Mouse (Mus musculus) neural tube, embryonic 14.5 days (tissue): ENCODE data around the gene Tspan9. TPM values are rescaled to one million over a fixed set of nuclear protein-coding genes. Genes with fewer than 3 reads are reported as not detected.

Experiments used
- ATAC-seq: fragments of 200-750 bp; cut with Nextera tagmentation; 2 replicates; pipeline ENCODE4 v1.8.0; 2017; ENCODE audit warnings: low read depth, mild to moderate bottlenecking, moderate TSS enrichment, moderate library complexity
- H3K27ac ChIP-seq: fragments of 300-500 bp; sonication (generic); 2 replicates; pipeline ENCODE4 v1.5.1; 2014; ENCODE audit warnings: low read depth, mild to moderate bottlenecking, control low read depth, low read length, moderate library complexity, mixed read lengths
- H3K27me3 ChIP-seq: fragments of 300-500 bp; sonication (generic); 2 replicates; pipeline ENCODE4 v1.6.1; 2014; ENCODE audit warnings: low read length; ENCODE audit not compliant: control insufficient read depth, insufficient read depth
- H3K36me3 ChIP-seq: fragments of 300-500 bp; sonication (generic); 2 replicates; pipeline ENCODE4 v1.6.1; 2014; ENCODE audit warnings: low read length, mixed read lengths; ENCODE audit not compliant: control insufficient read depth, insufficient read depth
- H3K4me1 ChIP-seq: fragments of 300-500 bp; sonication (generic); 2 replicates; pipeline ENCODE4 v1.6.1; 2014; ENCODE audit warnings: low read length; ENCODE audit not compliant: control insufficient read depth, insufficient read depth
- H3K4me2 ChIP-seq: fragments of 300-500 bp; sonication (generic); 2 replicates; pipeline ENCODE4 v1.6.1; 2014; ENCODE audit warnings: mild to moderate bottlenecking, low read depth, low read length, control low read depth
- H3K4me3 ChIP-seq: fragments of 300-500 bp; sonication (generic); 2 replicates; pipeline ENCODE4 v1.5.1; 2014; ENCODE audit warnings: low read depth, low read length, control low read depth, mixed read lengths
- H3K9ac ChIP-seq: fragments of 300-500 bp; sonication (generic); replicated peaks from 2 replicates; pipeline ENCODE4 v1.6.1; 2014; ENCODE audit warnings: low read depth, mild to moderate bottlenecking, control low read depth, low read length, mixed read lengths
- H3K9me3 ChIP-seq: fragments of 300-500 bp; sonication (generic); 2 replicates; pipeline ENCODE4 v1.6.1; 2016; ENCODE audit warnings: low read length; ENCODE audit not compliant: control insufficient read depth
- WGBS: fragments of 180-500 bp; shearing (Covaris S2); extraction: QIAGEN DNeasy Blood & Tissue Kit; methylation state at CpG from one replicate; pipeline ENCODE4 v1.1.7; 2014; 5-methylcytosine and 5-hydroxymethylcytosine counted together
- polyA plus RNA-seq: library from polyadenylated mRNA; unstranded; fragments of >200 nt; fragmentation: Nextera tagmentation; extraction: Ambion mirVana; gene quantifications from 2 replicates; pipeline ENCODE4 v1.2.1, GENCODE M21; 2014

Gene Tspan9
- polyA plus RNA-seq, 1 experiment from 2014 or later = 32.1 TPM

DNA sequence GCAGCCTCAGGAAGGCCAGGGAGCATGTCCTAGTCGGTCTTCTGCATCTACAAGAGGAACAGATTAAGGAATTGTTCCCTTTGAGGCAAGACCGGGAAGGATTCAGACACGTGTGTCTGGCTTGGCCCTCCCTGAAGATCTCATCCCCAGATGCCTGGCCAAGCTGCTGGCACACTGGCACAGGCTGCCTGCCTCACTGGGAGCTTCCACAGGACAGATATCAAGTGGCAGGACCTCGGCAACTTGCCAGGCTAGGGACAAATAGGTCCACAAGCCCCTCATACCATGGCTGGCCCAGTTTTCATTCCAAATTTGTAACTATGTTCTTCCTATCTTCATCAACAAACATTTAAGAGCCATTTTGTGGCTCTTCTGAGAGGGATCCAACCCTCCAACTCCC is 16.5 kb downstream of the Tspan9 start:
- Histone ChIP-seq H3K4me3 (no peak overlapping the region), H3K9ac (no peak overlapping the region), H3K9me3 (no peaks in the 10 kb centered on the region), H3K4me2 (no peak overlapping the region), H3K36me3 (no peaks in the 10 kb centered on the region), H3K27ac (no peak overlapping the region), H3K27me3 (no peaks in the 10 kb centered on the region), H3K4me1 (peaks cover 4% of the 10 kb centered on the region; the same call in 1 of the 2 replicates)
- ATAC-seq = no peak
- 73% methylated on average over 4 of the region's 4 CpGs for WGBS

DNA sequence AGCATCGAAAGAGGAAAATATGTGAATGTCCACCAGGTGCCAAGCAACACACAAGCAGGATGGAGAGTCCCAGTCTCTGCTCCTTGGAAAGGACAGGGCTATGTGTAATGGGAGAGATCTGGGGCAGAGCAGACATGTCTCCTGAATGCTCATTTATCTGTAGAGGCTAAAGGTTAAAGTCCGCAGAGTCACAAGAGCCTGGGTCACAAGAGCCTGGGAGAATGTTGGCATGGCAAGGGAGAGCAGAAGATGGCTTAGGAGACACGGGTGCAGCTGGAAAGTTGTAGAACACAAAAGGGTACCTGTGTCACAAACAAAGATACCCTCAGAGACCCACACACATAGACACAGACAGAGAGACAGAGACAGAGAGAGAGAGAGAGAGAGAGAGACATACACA is 17.9 kb downstream of the Tspan9 start:
- H3K9me3 ChIP-seq = no peaks in the 10 kb centered on the region
- no peaks in the 10 kb centered on the region for H3K27me3 ChIP-seq
- no peak overlapping the region for H3K4me2 ChIP-seq
- 86% methylated on average over 3 of the region's 3 CpGs for WGBS
- no peak for ATAC-seq
- H3K9ac ChIP-seq = no peak overlapping the region
- peaks cover 4% of the 10 kb centered on the region; the same call in 1 of the 2 replicates for H3K4me1 ChIP-seq
- H3K4me3 ChIP-seq = no peak overlapping the region
- H3K27ac ChIP-seq = no peak overlapping the region
- no peaks in the 10 kb centered on the region for H3K36me3 ChIP-seq

DNA sequence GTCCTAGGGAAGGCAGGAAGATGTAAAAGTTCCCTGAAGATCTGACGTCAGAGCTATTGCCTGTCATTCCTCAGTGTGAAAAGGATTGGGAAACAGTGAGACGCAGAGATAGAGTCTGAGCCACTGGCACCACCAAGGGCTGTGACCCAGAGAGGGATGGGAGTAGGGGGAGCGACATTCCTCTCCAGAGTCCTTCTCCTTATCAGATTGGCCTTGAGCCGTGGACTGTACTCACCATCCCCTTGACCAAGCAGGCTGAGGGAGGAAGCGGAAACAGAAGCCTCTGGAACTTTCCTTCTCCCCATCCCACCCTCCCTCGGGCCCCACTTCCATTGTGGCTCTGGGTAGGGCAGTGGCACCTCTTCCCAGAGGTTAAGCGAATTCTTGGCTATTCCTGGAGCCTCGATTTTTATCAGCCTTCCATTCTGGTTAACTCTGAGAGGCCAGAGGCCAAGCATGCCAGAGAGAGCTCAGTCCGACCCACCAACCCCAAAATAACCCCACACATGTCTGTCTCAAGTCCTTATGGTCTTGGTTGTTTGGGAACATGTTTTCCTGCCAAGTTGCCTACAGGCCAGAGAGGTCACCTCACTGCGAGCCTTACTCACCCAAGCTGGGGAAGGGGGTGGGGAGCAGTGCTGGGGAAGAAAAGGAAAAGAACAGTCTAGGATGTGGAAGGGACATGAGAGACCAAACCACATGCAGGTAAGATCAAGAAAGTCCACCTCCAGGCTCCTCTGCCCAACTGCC is 19.0 kb downstream of the Tspan9 start:
- Histone ChIP-seq H3K27me3 (no peaks in the 10 kb centered on the region), H3K36me3 (no peaks in the 10 kb centered on the region), H3K4me3 (no peak overlapping the region), H3K4me2 (no peak overlapping the region), H3K27ac (no peak overlapping the region), H3K4me1 (peaks cover 4% of the 10 kb centered on the region; the same call in 1 of the 2 replicates), H3K9me3 (no peaks in the 10 kb centered on the region), H3K9ac (no peak overlapping the region)
- no peak for ATAC-seq
- WGBS = 76% methylated on average over 10 of the region's 10 CpGs

DNA sequence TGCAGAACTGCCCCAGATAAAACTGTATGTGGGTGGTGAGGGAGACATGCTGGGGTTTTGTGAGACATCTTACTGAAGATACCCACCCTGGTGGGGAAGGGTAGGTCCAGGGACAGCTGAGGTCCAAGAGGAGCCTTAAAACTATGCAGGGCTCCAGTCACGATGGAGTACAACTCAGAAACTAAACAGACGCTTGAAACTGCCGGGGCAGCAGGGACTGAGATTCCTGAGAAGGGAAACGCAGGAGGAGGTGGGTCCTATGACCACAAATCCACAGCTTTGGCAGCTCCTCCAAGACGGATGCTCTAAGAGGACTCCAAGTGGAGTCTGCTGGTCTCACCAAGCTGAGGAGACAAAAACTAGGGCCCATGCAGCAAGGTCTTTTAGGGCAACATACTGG is 21.3 kb downstream of the Tspan9 start:
- Histone ChIP-seq H3K4me2 (no peak overlapping the region), H3K9me3 (no peaks in the 10 kb centered on the region), H3K4me3 (no peak overlapping the region), H3K9ac (no peak overlapping the region), H3K4me1 (no peaks in the 10 kb centered on the region), H3K36me3 (no peaks in the 10 kb centered on the region), H3K27ac (no peak overlapping the region), H3K27me3 (no peaks in the 10 kb centered on the region)
- no peak for ATAC-seq
- WGBS = 61% methylated on average over 5 of the region's 5 CpGs

DNA sequence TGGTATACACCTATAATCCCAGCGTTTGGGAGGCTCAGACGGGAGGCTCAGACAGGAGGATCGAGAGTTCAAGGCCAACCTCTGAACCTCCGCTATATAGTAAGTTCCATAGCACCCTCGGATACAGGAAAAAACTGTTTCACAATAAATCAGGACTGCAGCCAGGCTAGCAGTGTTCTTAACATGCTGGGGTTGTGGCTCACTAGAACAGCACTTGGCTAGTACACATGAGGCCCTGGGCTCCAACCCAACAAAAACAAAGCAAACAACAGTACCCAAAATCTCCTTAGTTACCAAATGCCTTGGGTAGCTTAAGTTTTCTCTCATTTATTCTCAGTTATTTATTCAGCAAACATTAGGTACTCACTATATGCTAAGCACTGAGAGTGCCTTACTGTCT is 21.7 kb downstream of the Tspan9 start:
- H3K27ac ChIP-seq = no peak overlapping the region

DNA sequence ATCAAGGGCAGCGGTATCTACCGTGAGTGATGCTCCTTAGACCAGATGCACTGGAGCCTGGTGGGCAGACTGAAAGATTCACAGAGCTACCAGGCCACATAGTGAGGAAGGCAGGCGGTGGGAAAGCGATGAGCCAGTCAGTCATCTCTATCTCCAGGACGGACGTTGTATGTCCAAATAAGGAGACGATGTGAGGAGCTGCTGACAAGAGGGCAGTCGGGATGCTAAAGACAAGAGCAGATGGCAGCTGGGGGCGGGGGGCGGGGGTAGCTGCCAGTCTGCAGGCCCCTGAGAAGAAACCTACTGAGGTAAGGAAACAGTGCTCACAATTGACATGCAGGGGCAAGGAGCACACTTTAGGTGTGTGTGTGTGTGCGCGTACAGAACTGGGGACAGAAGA is 22.6 kb downstream of the Tspan9 start:
- no peak overlapping the region for H3K4me2 ChIP-seq
- no peak for ATAC-seq
- 77% methylated on average over 12 of the region's 12 CpGs for WGBS
- H3K36me3 ChIP-seq = no peaks in the 10 kb centered on the region
- no peak overlapping the region for H3K27ac ChIP-seq
- no peaks in the 10 kb centered on the region for H3K9me3 ChIP-seq
- H3K4me1 ChIP-seq = no peaks in the 10 kb centered on the region
- no peak overlapping the region for H3K9ac ChIP-seq
- H3K27me3 ChIP-seq = no peaks in the 10 kb centered on the region
- H3K4me3 ChIP-seq = no peak overlapping the region

More for the DNA sequence above, 21.7 kb downstream of the Tspan9 start:
- Histone ChIP-seq H3K9me3 (no peaks in the 10 kb centered on the region), H3K4me1 (no peaks in the 10 kb centered on the region), H3K9ac (no peak overlapping the region), H3K36me3 (no peaks in the 10 kb centered on the region), H3K4me2 (no peak overlapping the region), H3K4me3 (no peak overlapping the region), H3K27me3 (no peaks in the 10 kb centered on the region)
- no peak for ATAC-seq
- 88% methylated on average over 5 of the region's 5 CpGs for WGBS

DNA sequence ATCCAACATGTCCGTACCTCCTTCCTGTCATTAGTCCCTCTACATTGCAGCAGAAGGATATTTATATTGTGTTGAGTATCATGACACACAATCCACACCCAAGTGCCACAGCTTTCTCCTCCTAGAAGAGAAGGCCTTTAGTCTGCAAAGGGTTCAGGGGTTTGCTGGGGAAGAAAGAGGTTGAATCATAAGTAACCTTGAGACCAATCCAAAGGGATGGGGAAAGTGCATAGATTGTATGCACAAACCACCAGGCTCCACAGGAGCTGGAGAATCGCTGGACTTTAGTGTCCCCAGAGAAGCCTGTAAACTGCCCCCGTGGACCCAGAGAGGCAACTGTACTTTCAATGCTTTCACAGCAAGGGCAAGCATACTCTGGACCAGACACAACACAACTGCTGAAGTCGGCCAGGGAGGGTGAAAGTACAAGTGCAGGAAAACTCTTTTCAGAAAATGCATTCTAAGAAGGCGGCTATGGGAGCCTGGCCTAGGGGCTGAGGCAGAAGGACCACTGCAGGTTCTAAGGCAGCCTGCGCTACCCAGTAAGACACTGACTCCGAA is 24.6 kb downstream of the Tspan9 start:
- H3K4me2 ChIP-seq = no peak overlapping the region
- ATAC-seq = no peak
- H3K36me3 ChIP-seq = no peaks in the 10 kb centered on the region
- no peaks in the 10 kb centered on the region for H3K9me3 ChIP-seq
- H3K4me1 ChIP-seq = no peaks in the 10 kb centered on the region
- no peak overlapping the region for H3K27ac ChIP-seq
- WGBS = 91% methylated on average over 7 of the region's 7 CpGs
- no peak overlapping the region for H3K4me3 ChIP-seq
- H3K9ac ChIP-seq = no peak overlapping the region
- no peaks in the 10 kb centered on the region for H3K27me3 ChIP-seq

DNA sequence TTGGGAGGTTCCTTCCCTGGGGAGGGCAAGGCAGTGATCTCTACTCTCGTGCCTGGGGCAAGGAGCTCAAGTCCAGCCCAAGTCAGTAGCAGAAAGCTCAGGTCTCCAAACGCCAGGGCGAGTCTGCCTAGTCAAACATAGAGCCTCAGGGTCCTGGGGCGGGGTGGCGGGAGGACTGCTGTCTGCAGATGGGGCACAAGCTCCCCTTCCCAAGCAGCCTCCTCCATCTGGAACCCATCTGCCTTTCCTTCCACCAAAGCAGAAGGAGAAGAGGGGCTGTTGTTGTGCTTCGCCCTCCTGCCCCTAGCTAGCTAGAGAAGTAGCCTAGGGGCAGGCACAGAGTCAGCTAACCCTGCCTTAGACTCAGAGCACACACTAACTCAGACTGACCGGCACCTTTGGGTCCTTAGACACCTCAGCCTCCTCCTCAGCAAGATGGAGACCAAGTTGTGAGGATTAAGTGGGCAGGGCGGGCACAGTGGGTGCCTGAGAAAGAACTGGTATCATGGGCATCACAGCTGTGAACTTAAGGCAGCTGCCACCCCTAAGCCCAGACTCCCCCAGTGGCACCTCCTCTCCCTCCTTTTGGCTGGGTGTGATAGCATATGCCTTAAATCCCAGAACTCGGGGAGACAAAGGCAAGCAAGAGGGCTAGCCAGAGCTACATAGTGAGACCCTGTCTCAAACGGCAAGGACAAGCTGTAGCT is 26.4 kb downstream of the Tspan9 start:
- 70% methylated on average over 10 of the region's 10 CpGs for WGBS
- no peak for ATAC-seq
- no peak overlapping the region for H3K4me2 ChIP-seq
- H3K4me3 ChIP-seq = no peak overlapping the region
- H3K27me3 ChIP-seq = no peaks in the 10 kb centered on the region
- H3K27ac ChIP-seq = no peak overlapping the region
- no peak overlapping the region for H3K9ac ChIP-seq
- no peaks in the 10 kb centered on the region for H3K36me3 ChIP-seq
- H3K4me1 ChIP-seq = peaks cover 9% of the 10 kb centered on the region; the same call in 1 of the 2 replicates
- H3K9me3 ChIP-seq = no peaks in the 10 kb centered on the region

DNA sequence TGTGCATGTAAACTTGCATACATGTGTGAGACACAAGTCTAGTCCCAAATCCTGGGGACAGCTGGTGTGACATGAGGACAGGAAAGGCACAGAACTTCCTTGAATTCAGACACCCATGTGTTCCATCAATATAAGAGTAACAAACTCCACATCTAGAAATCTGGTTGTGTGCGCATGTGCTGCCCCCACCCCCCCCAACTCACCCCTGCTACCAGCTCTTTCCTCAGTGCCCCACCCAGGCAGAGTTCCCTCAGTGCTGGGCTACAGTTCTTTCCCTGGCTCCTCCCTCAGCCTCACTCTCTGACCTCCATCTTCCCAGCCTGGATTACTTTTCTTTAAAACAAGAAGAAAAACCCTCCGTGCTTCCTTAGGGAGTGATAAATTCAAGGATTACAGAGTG is 27.1 kb downstream of the Tspan9 start:
- H3K4me1 ChIP-seq = peaks cover 12% of the 10 kb centered on the region; the same call in 1 of the 2 replicates
- H3K27ac ChIP-seq = no peak overlapping the region
- H3K9ac ChIP-seq = no peak overlapping the region
- H3K27me3 ChIP-seq = no peaks in the 10 kb centered on the region
- no peak overlapping the region for H3K4me2 ChIP-seq
- H3K36me3 ChIP-seq = no peaks in the 10 kb centered on the region
- H3K4me3 ChIP-seq = no peak overlapping the region
- ATAC-seq = no peak
- no peaks in the 10 kb centered on the region for H3K9me3 ChIP-seq
- WGBS = 68% methylated on average over 2 of the region's 2 CpGs
